Mouse (Mus musculus): ENCODE data around the gene Gm11444. TPM values are rescaled to one million over a fixed set of nuclear protein-coding genes. Genes with fewer than 3 reads are reported as not detected.

Gm11444 gene
- total and polyA plus RNA-seq, 2 experiments, result not detected

DNA sequence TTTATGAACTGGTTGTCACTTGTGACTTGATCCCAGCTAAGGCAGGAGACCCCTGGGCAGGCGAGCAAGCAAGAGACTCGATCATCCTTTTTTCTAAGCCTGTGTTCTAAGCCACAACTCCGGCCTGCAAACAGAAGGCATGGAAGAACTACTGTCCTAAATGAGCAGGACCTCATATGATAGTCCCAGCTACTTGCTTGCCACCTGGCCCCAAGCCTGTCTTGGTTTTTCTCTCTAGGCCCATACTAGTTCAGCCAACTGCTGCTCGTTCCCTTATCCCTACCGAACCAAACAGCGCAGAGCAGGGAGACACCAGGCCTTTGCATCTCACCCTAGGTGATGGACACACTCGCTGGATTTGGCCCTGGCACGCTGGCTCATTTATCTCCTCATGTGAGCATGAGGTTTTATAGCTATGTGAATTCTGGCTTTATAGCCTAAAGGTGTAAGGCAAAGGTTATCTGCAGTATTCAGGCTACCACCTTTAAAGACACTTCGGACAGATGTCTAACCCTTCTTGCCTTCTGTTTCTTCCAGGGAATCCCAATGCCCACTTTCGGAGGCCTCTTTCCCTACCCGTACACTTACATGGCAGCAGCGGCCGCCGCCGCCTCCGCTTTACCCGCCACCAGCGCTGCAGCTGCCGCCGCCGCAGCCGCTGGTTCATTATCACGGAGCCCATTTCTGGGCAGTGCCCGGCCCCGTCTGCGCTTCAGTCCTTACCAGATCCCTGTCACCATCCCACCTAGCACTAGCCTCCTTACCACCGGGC lies 9.9 kb downstream of the Gm11444 start:
- no peak for DNase-seq (ENCODE audit: extremely low read depth, low read depth, low spot score)

DNA sequence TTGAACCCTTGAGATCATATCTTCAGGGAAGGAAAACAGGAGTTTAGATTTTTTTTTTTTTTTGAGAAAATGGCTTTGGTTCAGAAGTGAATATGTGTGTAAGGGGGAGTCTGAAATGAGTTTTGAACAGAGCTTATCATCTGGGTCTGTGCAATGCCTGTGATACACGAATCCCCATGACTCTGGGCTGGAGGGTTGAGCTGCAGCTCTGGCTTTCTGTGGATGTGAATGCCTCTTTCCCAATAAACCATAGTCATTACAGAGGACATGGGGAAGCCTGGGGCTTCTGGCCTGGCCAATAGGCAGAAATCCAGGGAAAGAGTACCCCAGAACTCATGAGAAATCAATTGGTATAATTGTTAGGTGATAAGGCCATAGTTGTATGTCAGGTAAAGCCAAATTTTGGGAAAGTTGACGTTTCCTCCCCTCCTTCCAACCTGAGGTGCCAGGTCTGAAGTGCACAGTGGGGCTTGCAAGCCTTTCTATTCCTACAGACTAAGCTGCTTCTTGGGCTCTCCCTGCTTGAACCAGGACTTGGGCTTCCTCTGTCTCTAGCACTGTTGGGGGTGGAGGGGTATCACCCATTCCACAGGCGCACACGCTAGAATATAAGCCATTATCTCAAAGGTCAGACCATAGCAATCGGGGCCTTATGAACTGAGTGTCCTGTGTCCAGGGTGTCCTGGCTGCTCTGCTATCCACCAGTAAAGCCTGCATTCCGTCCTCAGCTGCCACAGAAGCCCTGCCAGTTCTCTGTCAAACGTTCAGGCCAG lies 10.7 kb downstream of the Gm11444 start:
- Histone ChIP-seq H3K9ac (ENCODE audit: low read depth, low read length) (no peak overlapping the region), H3K79me2 (ENCODE audit: control insufficient read depth, insufficient read depth, low read length) (no peaks in the 10 kb centered on the region), H3K4me3 (ENCODE audit: insufficient read depth, low read depth, low read length) (no peak overlapping the region), H3K4me1 (ENCODE audit: control insufficient read depth, insufficient read depth, low read length) (peaks cover 9% of the 10 kb centered on the region), H3K36me3 (ENCODE audit: control insufficient read depth, insufficient read depth, low read length) (no peaks in the 10 kb centered on the region), H3K27me3 (ENCODE audit: control insufficient read depth, insufficient read depth, low read length) (peaks cover 30% of the 10 kb centered on the region), H3K27ac (replicated peaks; ENCODE audit: insufficient read depth, low read depth, low read length) (no peak overlapping the region)
- 34% methylated on average over 7 of the region's 7 CpGs for WGBS
- DNase-seq (ENCODE audit: extremely low read depth, low read depth, low spot score), result no peak
- TF ChIP-seq CTCF (IDR thresholded peaks at IDR 0.05; ENCODE audit: low read depth, low read length) (no peak), POLR2A (IDR thresholded peaks at IDR 0.05; ENCODE audit: extremely low read depth, insufficient read depth, low read length) (no peak)

More for the DNA sequence above, 9.9 kb downstream of the Gm11444 start:
- Histone ChIP-seq H3K27me3 (ENCODE audit: control insufficient read depth, insufficient read depth, low read length) (peaks cover 24% of the 10 kb centered on the region), H3K4me3 (ENCODE audit: insufficient read depth, low read depth, low read length) (no peak overlapping the region), H3K79me2 (ENCODE audit: control insufficient read depth, insufficient read depth, low read length) (no peaks in the 10 kb centered on the region), H3K27ac (replicated peaks; ENCODE audit: insufficient read depth, low read depth, low read length) (no peak overlapping the region), H3K9ac (ENCODE audit: low read depth, low read length) (no peak overlapping the region), H3K36me3 (ENCODE audit: control insufficient read depth, insufficient read depth, low read length) (no peaks in the 10 kb centered on the region), H3K4me1 (ENCODE audit: control insufficient read depth, insufficient read depth, low read length) (peaks cover 11% of the 10 kb centered on the region)
- TF ChIP-seq CTCF (IDR thresholded peaks at IDR 0.05; ENCODE audit: low read depth, low read length) (no peak), POLR2A (IDR thresholded peaks at IDR 0.05; ENCODE audit: extremely low read depth, insufficient read depth, low read length) (no peak)
- 25% methylated on average over 27 of the region's 27 CpGs for WGBS

GRCm38 (mm10) chr11:85838424-85839257 lies 11.5 kb downstream of the Gm11444 start:
- TF ChIP-seq POLR2A (IDR thresholded peaks at IDR 0.05; ENCODE audit: extremely low read depth, insufficient read depth, low read length) (no peak), CTCF (IDR thresholded peaks at IDR 0.05; ENCODE audit: low read depth, low read length) (no peak)
- Histone ChIP-seq H3K4me3 (ENCODE audit: insufficient read depth, low read depth, low read length) (no peak overlapping the region; the same call in 1 of the 2 replicates), H3K36me3 (ENCODE audit: control insufficient read depth, insufficient read depth, low read length) (no peaks in the 10 kb centered on the region), H3K9ac (ENCODE audit: low read depth, low read length) (no peak overlapping the region), H3K79me2 (ENCODE audit: control insufficient read depth, insufficient read depth, low read length) (no peaks in the 10 kb centered on the region), H3K4me1 (ENCODE audit: control insufficient read depth, insufficient read depth, low read length) (peaks cover 6% of the 10 kb centered on the region; the same call in 1 of the 2 replicates), H3K27ac (replicated peaks; ENCODE audit: insufficient read depth, low read depth, low read length) (no peak overlapping the region), H3K27me3 (ENCODE audit: control insufficient read depth, insufficient read depth, low read length) (peaks cover 32% of the 10 kb centered on the region)
- no peak for DNase-seq (ENCODE audit: extremely low read depth, low read depth, low spot score)
- WGBS, result 28% methylated on average over 20 of the region's 20 CpGs

- TF ChIP-seq POLR2A (IDR thresholded peaks at IDR 0.05; ENCODE audit: extremely low read depth, insufficient read depth, low read length) (no peak), CTCF (IDR thresholded peaks at IDR 0.05; ENCODE audit: low read depth, low read length) (no peak)
- WGBS, result 16% methylated on average over 67 of the region's 67 CpGs
- H3K4me3 ChIP-seq (ENCODE audit: insufficient read depth, low read depth, low read length), result peak overlapping the region; percentile 2; the same call in 1 of the 2 replicates
Observed at GRCm38 (mm10) chr11:85837648-85838423, 12.3 kb downstream of the Gm11444 start.

GRCm38 (mm10) chr11:85837291-85837647 lies 12.9 kb downstream of the Gm11444 start:
- Histone ChIP-seq H3K4me3 (ENCODE audit: insufficient read depth, low read depth, low read length) (peak overlapping the region; percentile 3; the same call in 1 of the 2 replicates), H3K4me1 (ENCODE audit: control insufficient read depth, insufficient read depth, low read length) (no peaks in the 10 kb centered on the region), H3K36me3 (ENCODE audit: control insufficient read depth, insufficient read depth, low read length) (no peaks in the 10 kb centered on the region), H3K27ac (replicated peaks; ENCODE audit: insufficient read depth, low read depth, low read length) (no peak overlapping the region), H3K9ac (ENCODE audit: low read depth, low read length) (peak overlapping the region; percentile 53; the same call in 1 of the 2 replicates), H3K27me3 (ENCODE audit: control insufficient read depth, insufficient read depth, low read length) (peaks cover 40% of the 10 kb centered on the region), H3K79me2 (ENCODE audit: control insufficient read depth, insufficient read depth, low read length) (no peaks in the 10 kb centered on the region)
- TF ChIP-seq POLR2A (IDR thresholded peaks at IDR 0.05; ENCODE audit: extremely low read depth, insufficient read depth, low read length) (no peak), CTCF (IDR thresholded peaks at IDR 0.05; ENCODE audit: low read depth, low read length) (no peak)
- 17% methylated on average over 18 of the region's 18 CpGs for WGBS
- DNase-seq (ENCODE audit: extremely low read depth, low read depth, low spot score), result no peak

More at GRCm38 (mm10) chr11:85837648-85838423, 12.3 kb downstream of the Gm11444 start:
- Histone ChIP-seq H3K36me3 (ENCODE audit: control insufficient read depth, insufficient read depth, low read length) (no peaks in the 10 kb centered on the region), H3K79me2 (ENCODE audit: control insufficient read depth, insufficient read depth, low read length) (no peaks in the 10 kb centered on the region), H3K27ac (replicated peaks; ENCODE audit: insufficient read depth, low read depth, low read length) (no peak overlapping the region), H3K27me3 (ENCODE audit: control insufficient read depth, insufficient read depth, low read length) (peaks cover 35% of the 10 kb centered on the region), H3K4me1 (ENCODE audit: control insufficient read depth, insufficient read depth, low read length) (peaks cover 4% of the 10 kb centered on the region; the same call in 1 of the 2 replicates), H3K9ac (ENCODE audit: low read depth, low read length) (no peak overlapping the region)
- DNase-seq (ENCODE audit: extremely low read depth, low read depth, low spot score), result no peak

All from liver, adult 2 months (tissue).